Mouse (Mus musculus): ENCODE measurements around the gene Slpi. TPM values are rescaled to one million over a fixed set of nuclear protein-coding genes. Genes with fewer than 3 reads are reported as not detected.
"Not testable (repeated sequence)": the region's sequence is repeated elsewhere in the genome, so short reads cannot be mapped to it uniquely, and the experiment has no call there.

Gene Slpi
- polyA plus RNA-seq, 1 experiment = 2.8 TPM

- Histone ChIP-seq H3K27ac (ENCODE audit: control insufficient read depth, insufficient read depth, low read depth, low read length) (no peak overlapping the region), H3K4me3 (ENCODE audit: control insufficient read depth, low read depth, low read length) (no peak overlapping the region), H3K27me3 (ENCODE audit: control insufficient read depth, insufficient read depth, low read length) (no peaks in the 10 kb centered on the region), H3K4me1 (ENCODE audit: control insufficient read depth, insufficient read depth, low read length) (peaks cover 4% of the 10 kb centered on the region; the same call in 1 of the 2 replicates), H3K36me3 (ENCODE audit: control insufficient read depth, insufficient read depth, low read length) (no peaks in the 10 kb centered on the region)
- TF ChIP-seq CTCF (IDR thresholded peaks at IDR 0.05; ENCODE audit: control insufficient read depth, insufficient read depth, insufficient replicate concordance, low read depth, low read length) (no peak), POLR2A (IDR thresholded peaks at IDR 0.05; ENCODE audit: control insufficient read depth, low read depth, low read length) (no peak)
Measured at GRCm38 (mm10) chr2:164348980-164349379, 39.9 kb downstream of the Slpi start.

- not testable (repeated sequence) for H3K27ac ChIP-seq (ENCODE audit: control insufficient read depth, insufficient read depth, low read depth, low read length); H3K4me1 ChIP-seq (ENCODE audit: control insufficient read depth, insufficient read depth, low read length); H3K27me3 ChIP-seq (ENCODE audit: control insufficient read depth, insufficient read depth, low read length); H3K36me3 ChIP-seq (ENCODE audit: control insufficient read depth, insufficient read depth, low read length); H3K4me3 ChIP-seq (ENCODE audit: control insufficient read depth, low read depth, low read length)
Measured at GRCm38 (mm10) chr2:164347697-164348096, 41.2 kb downstream of the Slpi start.

- H3K36me3 ChIP-seq (ENCODE audit: control insufficient read depth, insufficient read depth, low read length); H3K4me1 ChIP-seq (ENCODE audit: control insufficient read depth, insufficient read depth, low read length); H3K27me3 ChIP-seq (ENCODE audit: control insufficient read depth, insufficient read depth, low read length); H3K27ac ChIP-seq (ENCODE audit: control insufficient read depth, insufficient read depth, low read depth, low read length); H3K4me3 ChIP-seq (ENCODE audit: control insufficient read depth, low read depth, low read length): not testable (repeated sequence)
Measured at GRCm38 (mm10) chr2:164343732-164344131, 45.2 kb downstream of the Slpi start.

- H3K4me3 ChIP-seq (ENCODE audit: control insufficient read depth, low read depth, low read length) = peak within 1 kb of the TSS; percentile 81
- H3K36me3 ChIP-seq (ENCODE audit: control insufficient read depth, insufficient read depth, low read length); H3K27ac ChIP-seq (ENCODE audit: control insufficient read depth, insufficient read depth, low read depth, low read length); H3K4me1 ChIP-seq (ENCODE audit: control insufficient read depth, insufficient read depth, low read length); H3K27me3 ChIP-seq (ENCODE audit: control insufficient read depth, insufficient read depth, low read length): not testable (repeated sequence)
Measured at GRCm38 (mm10) chr2:164332440-164332839, 56.5 kb downstream of the Slpi start, which contains the start of gene Svs5. Gene Svs5, plus strand, starts transcription at chr2:164332740.

- Histone ChIP-seq H3K4me1 (ENCODE audit: control insufficient read depth, insufficient read depth, low read length) (no peaks in the 10 kb centered on the region), H3K4me3 (ENCODE audit: control insufficient read depth, low read depth, low read length) (no peak overlapping the region), H3K27me3 (ENCODE audit: control insufficient read depth, insufficient read depth, low read length) (no peaks in the 10 kb centered on the region), H3K27ac (ENCODE audit: control insufficient read depth, insufficient read depth, low read depth, low read length) (no peak overlapping the region), H3K36me3 (ENCODE audit: control insufficient read depth, insufficient read depth, low read length) (no peaks in the 10 kb centered on the region)
- TF ChIP-seq CTCF (IDR thresholded peaks at IDR 0.05; ENCODE audit: control insufficient read depth, insufficient read depth, insufficient replicate concordance, low read depth, low read length) (no peak), POLR2A (IDR thresholded peaks at IDR 0.05; ENCODE audit: control insufficient read depth, low read depth, low read length) (no peak)
Measured at GRCm38 (mm10) chr2:164320983-164321382, 67.9 kb downstream of the Slpi start.

GRCm38 (mm10) chr2:164316451-164316850 lies 72.4 kb downstream of the Slpi start, which contains the start of gene Svs6:
Gene Svs6, plus strand, starts transcription at chr2:164316751.
- H3K4me1 ChIP-seq (ENCODE audit: control insufficient read depth, insufficient read depth, low read length); H3K27me3 ChIP-seq (ENCODE audit: control insufficient read depth, insufficient read depth, low read length); H3K36me3 ChIP-seq (ENCODE audit: control insufficient read depth, insufficient read depth, low read length); H3K27ac ChIP-seq (ENCODE audit: control insufficient read depth, insufficient read depth, low read depth, low read length); H3K4me3 ChIP-seq (ENCODE audit: control insufficient read depth, low read depth, low read length): not testable (repeated sequence)

DNA sequence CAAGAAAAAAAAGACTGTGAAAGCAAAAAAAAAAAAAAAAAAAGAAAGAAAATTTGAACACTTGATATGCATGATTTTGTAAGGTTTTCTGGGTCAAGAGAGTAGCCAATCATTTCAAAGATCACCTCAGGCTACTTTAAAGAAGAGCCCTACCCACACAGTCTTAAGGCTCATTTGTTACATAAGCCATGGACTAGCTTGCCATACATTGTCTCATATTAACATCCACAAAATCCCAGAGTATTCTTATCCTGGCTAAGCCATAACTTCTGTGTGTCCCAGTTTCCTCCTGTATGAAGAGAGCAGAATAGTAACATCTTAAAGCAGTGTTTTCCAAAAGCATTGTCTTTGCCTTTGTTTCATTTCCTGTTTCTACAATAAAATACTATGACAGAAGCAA lies 73.4 kb downstream of the Slpi start:
- not testable (repeated sequence) for H3K4me3 ChIP-seq (ENCODE audit: control insufficient read depth, low read depth, low read length); H3K36me3 ChIP-seq (ENCODE audit: control insufficient read depth, insufficient read depth, low read length); H3K27ac ChIP-seq (ENCODE audit: control insufficient read depth, insufficient read depth, low read depth, low read length); H3K4me1 ChIP-seq (ENCODE audit: control insufficient read depth, insufficient read depth, low read length); H3K27me3 ChIP-seq (ENCODE audit: control insufficient read depth, insufficient read depth, low read length)

DNA sequence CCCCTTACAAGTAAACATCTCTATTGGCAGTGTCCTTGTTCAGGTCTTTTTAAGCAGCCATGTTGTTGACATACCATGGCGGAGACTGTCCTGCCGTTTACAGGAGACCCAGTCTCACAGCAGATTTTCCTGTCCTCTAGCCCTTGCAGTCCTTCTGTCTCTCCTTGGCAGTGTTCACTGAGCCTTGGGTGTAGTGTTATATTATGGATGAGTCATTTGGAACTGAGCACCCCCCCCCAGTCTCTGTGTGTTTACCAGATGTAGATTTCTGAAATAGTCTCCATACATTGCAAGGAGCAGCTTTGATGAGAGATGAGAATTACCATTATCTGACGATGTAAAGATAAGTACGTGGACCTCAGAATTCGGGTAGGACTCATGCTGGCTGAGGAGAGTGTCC lies 76.3 kb downstream of the Slpi start:
- Histone ChIP-seq H3K27ac (ENCODE audit: control insufficient read depth, insufficient read depth, low read depth, low read length) (no peak overlapping the region), H3K36me3 (ENCODE audit: control insufficient read depth, insufficient read depth, low read length) (no peaks in the 10 kb centered on the region), H3K27me3 (ENCODE audit: control insufficient read depth, insufficient read depth, low read length) (no peaks in the 10 kb centered on the region), H3K4me1 (ENCODE audit: control insufficient read depth, insufficient read depth, low read length) (no peaks in the 10 kb centered on the region), H3K4me3 (ENCODE audit: control insufficient read depth, low read depth, low read length) (no peak overlapping the region)
- TF ChIP-seq CTCF (IDR thresholded peaks at IDR 0.05; ENCODE audit: control insufficient read depth, insufficient read depth, insufficient replicate concordance, low read depth, low read length) (no peak), POLR2A (IDR thresholded peaks at IDR 0.05; ENCODE audit: control insufficient read depth, low read depth, low read length) (no peak)

Other genes with a start within 250 kb of the Slpi start
- 0.67 and 1.1 TPM in 2 replicates for gene Kcns1, start 218.0 kb downstream of the Slpi start, polyA plus RNA-seq (2012; rRNA removed)
- not detected in 2 replicates for gene Wfdc5, start 206.4 kb downstream of the Slpi start, polyA plus RNA-seq (2012; rRNA removed)
- gene Wfdc12, start 198.5 kb downstream of the Slpi start, polyA plus RNA-seq (2012; rRNA removed) = 0.15 TPM in 1 of 2 replicates, not detected in the other
- 325 and 331 TPM in 2 replicates for gene Wfdc15a, start 189.0 kb downstream of the Slpi start, polyA plus RNA-seq (2012; rRNA removed)
- gene Wfdc15b, start 167.4 kb downstream of the Slpi start, polyA plus RNA-seq (2012; rRNA removed) = 119 TPM in 1 of 2 replicates, not detected in the other
- gene Svs2, start 150.6 kb downstream of the Slpi start, polyA plus RNA-seq (2012; rRNA removed) = not detected in 2 replicates
- gene Svs3b, start 132.5 kb downstream of the Slpi start, polyA plus RNA-seq (2012; rRNA removed) = 0.23 TPM in 1 of 2 replicates, not detected in the other
- gene Svs4, start 110.6 kb downstream of the Slpi start, polyA plus RNA-seq (2012; rRNA removed) = 0.16 and 0.42 TPM in 2 replicates
- gene Svs3a, start 99.8 kb downstream of the Slpi start, polyA plus RNA-seq (2012; rRNA removed) = not detected in 2 replicates
- not detected in 2 replicates for gene Svs6, start 72.3 kb downstream of the Slpi start, polyA plus RNA-seq (2012; rRNA removed)
- gene Svs5, start 56.4 kb downstream of the Slpi start, polyA plus RNA-seq (2012; rRNA removed) = 3.4 and 4.2 TPM in 2 replicates
- 0.04 and 0.05 TPM in 2 replicates for gene Rbpjl, start 14.0 kb upstream of the Slpi start, polyA plus RNA-seq (2012; rRNA removed)
- 0.19 and 0.26 TPM in 2 replicates for gene Matn4, start 16.1 kb upstream of the Slpi start, polyA plus RNA-seq (2012; rRNA removed)
- 12.2 and 16.6 TPM in 2 replicates for gene Sdc4, start 54.8 kb upstream of the Slpi start, polyA plus RNA-seq (2012; rRNA removed)
- 26.1 and 26.4 TPM in 2 replicates for gene Sys1, start 67.9 kb upstream of the Slpi start, polyA plus RNA-seq (2012; rRNA removed)
- 5.0 and 5.6 TPM in 2 replicates for gene Gm20458, start 71.9 kb upstream of the Slpi start, polyA plus RNA-seq (2012; rRNA removed)
- 97.8 and 104 TPM in 2 replicates for gene Trp53tg5, start 84.6 kb upstream of the Slpi start, polyA plus RNA-seq (2012; rRNA removed)
- 16.5 and 17.0 TPM in 2 replicates for gene Dbndd2, start 97.0 kb upstream of the Slpi start, polyA plus RNA-seq (2012; rRNA removed)
- gene Pigt, start 108.4 kb upstream of the Slpi start, polyA plus RNA-seq (2012; rRNA removed) = 77.6 and 85.6 TPM in 2 replicates
- 0.51 and 0.72 TPM in 2 replicates for gene Wfdc2, start 173.3 kb upstream of the Slpi start, polyA plus RNA-seq (2012; rRNA removed)
- 37.5 TPM in 1 of 2 replicates, not detected in the other for gene Spint3, start 184.4 kb upstream of the Slpi start, polyA plus RNA-seq (2012; rRNA removed)
- gene Wfdc6a, start 196.4 kb upstream of the Slpi start, polyA plus RNA-seq (2012; rRNA removed) = 23.9 and 25.0 TPM in 2 replicates
- gene Eppin, start 204.5 kb upstream of the Slpi start, polyA plus RNA-seq (2012; rRNA removed) = 52.4 and 70.8 TPM in 2 replicates
- 2.4 and 17.5 TPM in 2 replicates for gene Wfdc6b, start 224.4 kb upstream of the Slpi start, polyA plus RNA-seq (2012; rRNA removed)
- gene Wfdc8, start 224.5 kb upstream of the Slpi start, polyA plus RNA-seq (2012; rRNA removed) = 3.8 and 15.4 TPM in 2 replicates
- 0.12 and 33.5 TPM in 2 replicates for gene Wfdc16, start 249.7 kb upstream of the Slpi start, polyA plus RNA-seq (2012; rRNA removed)

Measured in testis, adult 2 months (tissue).